Mouse (Mus musculus): ENCODE data around the gene Hic1.

GRCm38 (mm10) chr11:75140431-75140830, 28.9 kb downstream of the Hic1 start:
- TF ChIP-seq ZC3H11A (IDR thresholded peaks at IDR 0.05; ENCODE audit: borderline replicate concordance, low read depth, low read length) (no peak), HCFC1 (IDR thresholded peaks at IDR 0.05; ENCODE audit: borderline replicate concordance, insufficient read depth, low read length) (no peak)
